12 mouse cellular contexts compared by ENCODE assay signal in genomic region chr2:31639901-31640608, GRCm38 (mm10). TPM values are rescaled to one million over a fixed set of nuclear protein-coding genes. Genes with fewer than 3 reads are reported as not detected.
DNase-seq lines count a peak whose midpoint lies in the region; ATAC-seq and TF ChIP-seq lines count a peak whose summit lies in the region.
"Had no signal": no experiment of that assay in that cellular context is flagged by ENCODE, and none has a peak within 500 bp of the region (broad histone marks: within the 10 kb centered on the region; RNA-seq: fewer than 3 reads in every experiment).

Gene Prdm12, plus strand, starts transcription at chr2:31640037.

- H3K4me2 ChIP-seq in forebrain, embryonic 14.5 days (ENCODE audit: low read length) = peak within 1 kb of the TSS; percentile 39
- peak within 1 kb of the TSS; percentile 64 for H3K4me2 ChIP-seq in midbrain, embryonic 11.5 days
- H3K4me2 ChIP-seq: stomach, embryonic 15.5 days had no signal

- no peak for TF ChIP-seq CTCF in heart, adult 2 months (IDR thresholded peaks at IDR 0.05)
- TF ChIP-seq CTCF in cerebellum, adult 2 months (IDR thresholded peaks at IDR 0.05; ENCODE audit: borderline replicate concordance, insufficient read depth, low read depth, low read length) = no peak

- DNase-seq in heart, adult 2 months = no peak
- no peak for DNase-seq in heart, postnatal 14 days
- peak; percentile 49 for DNase-seq in ZHBTc4 (ENCODE audit: low read depth, low spot score)
- DNase-seq in forebrain, embryonic 14.5 days (ENCODE audit: low spot score) = no peak
- DNase-seq in midbrain, embryonic 11.5 days (ENCODE audit: low spot score, missing footprints) = peak; percentile 97
- no peak for DNase-seq in urinary bladder, adult 2 months (ENCODE audit: low spot score)
- DNase-seq in cerebellum, adult 2 months = no peak
- DNase-seq: layer of hippocampus, postnatal 36 days had no signal

- no peak for TF ChIP-seq POLR2A in heart, adult 2 months (IDR thresholded peaks at IDR 0.05; ENCODE audit: insufficient read depth, low read depth, low read length)
- no peak for TF ChIP-seq POLR2A in cerebellum, adult 2 months (IDR thresholded peaks at IDR 0.05; ENCODE audit: borderline replicate concordance, insufficient read depth, low read length)

- 4% methylated on average over 41 of the region's 41 CpGs for WGBS in heart, adult 2 months
- WGBS in forebrain, embryonic 14.5 days = under 1% methylated on average over 41 of the region's 41 CpGs
- WGBS in midbrain, embryonic 11.5 days = under 1% methylated on average over 41 of the region's 41 CpGs
- 2% methylated on average over 41 of the region's 41 CpGs for WGBS in cerebellum, adult 2 months

- H3K4me1 ChIP-seq in heart, adult 2 months (ENCODE audit: control insufficient read depth, insufficient read depth, low read length) = no peaks in the 10 kb centered on the region
- H3K4me1 ChIP-seq in forebrain, embryonic 14.5 days (ENCODE audit: control insufficient read depth, insufficient read depth, low read length) = peaks cover 35% of the 10 kb centered on the region
- H3K4me1 ChIP-seq in midbrain, embryonic 11.5 days (ENCODE audit: control insufficient read depth, insufficient read depth, low read length) = peaks cover 48% of the 10 kb centered on the region
- H3K4me1 ChIP-seq in cerebellum, adult 2 months (ENCODE audit: control insufficient read depth, insufficient read depth, low read length) = no peaks in the 10 kb centered on the region

- no peak within 1 kb of the TSS for H3K9ac ChIP-seq in heart, adult 2 months (ENCODE audit: low read depth, low read length)
- H3K9ac ChIP-seq in forebrain, embryonic 14.5 days (ENCODE audit: low read length) = no peak within 1 kb of the TSS; the same call in 1 of the 2 replicates
- H3K9ac ChIP-seq in midbrain, embryonic 11.5 days (ENCODE audit: low read length) = peak within 1 kb of the TSS; percentile 46; the same call in 1 of the 2 replicates
- H3K9ac ChIP-seq: stomach, embryonic 15.5 days had no signal

- peaks cover 47% of the 10 kb centered on the region for H3K27me3 ChIP-seq in heart, adult 2 months (ENCODE audit: control insufficient read depth, insufficient read depth, low read length)
- peaks cover 95% of the 10 kb centered on the region for H3K27me3 ChIP-seq in forebrain, embryonic 14.5 days (replicated peaks; ENCODE audit: control insufficient read depth, insufficient read depth, low read length)
- H3K27me3 ChIP-seq in midbrain, embryonic 11.5 days (ENCODE audit: control insufficient read depth, insufficient read depth, low read length) = peaks cover 98% of the 10 kb centered on the region
- peaks cover 12% of the 10 kb centered on the region; the same call in 1 of the 2 replicates for H3K27me3 ChIP-seq in cerebellum, adult 2 months (ENCODE audit: control insufficient read depth, insufficient read depth, low read length)

- no peak for ATAC-seq in forebrain, embryonic 14.5 days
- no peak for ATAC-seq in midbrain, embryonic 11.5 days (ENCODE audit: low FRiP score)
- no peak for ATAC-seq in CD4-positive, CD25-positive, alpha-beta regulatory T cell, adult 4 months

- H3K79me2 ChIP-seq in heart, adult 2 months (replicated peaks; ENCODE audit: control insufficient read depth, insufficient read depth, low read length) = no peaks in the 10 kb centered on the region

- H3K27ac ChIP-seq in heart, adult 2 months = no peak within 1 kb of the TSS
- H3K27ac ChIP-seq in forebrain, embryonic 14.5 days (ENCODE audit: low read depth, low read length) = peak within 1 kb of the TSS; percentile 21; the same call in 1 of the 2 replicates
- H3K27ac ChIP-seq in midbrain, embryonic 11.5 days (ENCODE audit: low read depth, low read length) = peak within 1 kb of the TSS; percentile 42; the same call in 1 of the 2 replicates
- H3K27ac ChIP-seq in cerebellum, adult 2 months (ENCODE audit: insufficient read depth, low read length) = no peak within 1 kb of the TSS
- H3K27ac ChIP-seq: stomach, embryonic 15.5 days had no signal

- H3K4me3 ChIP-seq in heart, adult 2 months = peak within 1 kb of the TSS; percentile 16; the same call in 1 of the 2 replicates
- peak within 1 kb of the TSS; percentile 21 for H3K4me3 ChIP-seq in forebrain, embryonic 14.5 days (ENCODE audit: low read depth, low read length)
- peak within 1 kb of the TSS; percentile 35 for H3K4me3 ChIP-seq in midbrain, embryonic 11.5 days (ENCODE audit: low read depth, low read length)
- H3K4me3 ChIP-seq in cerebellum, adult 2 months (replicated peaks; ENCODE audit: insufficient read depth, low read depth, low read length) = no peak within 1 kb of the TSS
- H3K4me3 ChIP-seq: stomach, embryonic 15.5 days had no signal

- intact Hi-C loops in heart, adult 2 months (cut with DNase I) = no loop called here
- intact Hi-C loops in heart, postnatal 14 days (cut with DNase I) = no loop called here

- no peak for TF ChIP-seq EP300 in heart, adult 2 months (IDR thresholded peaks at IDR 0.05; ENCODE audit: insufficient read depth, low read depth, low read length)

- no peaks in the 10 kb centered on the region for H3K9me3 ChIP-seq in forebrain, embryonic 14.5 days (replicated peaks; ENCODE audit: control insufficient read depth, low read length)
- no peaks in the 10 kb centered on the region for H3K9me3 ChIP-seq in midbrain, embryonic 11.5 days (ENCODE audit: control insufficient read depth, low read length)
- H3K9me3 ChIP-seq: stomach, embryonic 15.5 days had no signal

- H3K36me3 ChIP-seq in heart, adult 2 months (ENCODE audit: control insufficient read depth, insufficient read depth, low read length) = no peaks in the 10 kb centered on the region
- H3K36me3 ChIP-seq in forebrain, embryonic 14.5 days (ENCODE audit: control insufficient read depth, insufficient read depth, low read length) = no peaks in the 10 kb centered on the region
- H3K36me3 ChIP-seq in midbrain, embryonic 11.5 days (ENCODE audit: control insufficient read depth, insufficient read depth, low read length) = no peaks in the 10 kb centered on the region
- H3K36me3 ChIP-seq: stomach, embryonic 15.5 days had no signal

RNA-seq across cellular contexts. Expression of gene Prdm12, which starts in this region (rescaled TPM):
- total RNA-seq in heart, adult 2 months (2021) = not detected
- not detected in 2 replicates for polyA plus RNA-seq in heart, adult 2 months (2012; rRNA removed)
- total RNA-seq in heart, postnatal 14 days (2021) = not detected
- 0.83 and 1.3 TPM in 2 replicates for polyA plus RNA-seq in forebrain, embryonic 14.5 days (2014; fragmentation: Nextera tagmentation; extraction: Ambion mirVana)
- 11.3 and 11.7 TPM in 2 replicates for polyA plus RNA-seq in midbrain, embryonic 11.5 days (2014; fragmentation: Nextera tagmentation; extraction: Ambion mirVana)
- polyA plus RNA-seq in CD4-positive, CD25-positive, alpha-beta regulatory T cell, adult 4 months (2017; shearing (Covaris generic)) = not detected
- not detected in 2 replicates for polyA plus RNA-seq in urinary bladder, adult 2 months (2012; rRNA removed)
- polyA plus RNA-seq in cerebellum, adult 2 months (2012; rRNA removed) = not detected in 2 replicates
- polyA plus RNA-seq: heart, embryonic 14.5 days; liver, embryonic 16.5 days; stomach, embryonic 15.5 days had no signal

Comparison
In these comparisons a context has a peak if more than half of its experiments do, and no peak if none do; other contexts are left out.
1. DNase-seq: peak in ZHBTc4 (single experiment) and midbrain, embryonic 11.5 days (single experiment); none in heart, adult 2 months (0 of 2), heart, postnatal 14 days (0 of 2), forebrain, embryonic 14.5 days (single experiment), urinary bladder, adult 2 months (single experiment) and cerebellum, adult 2 months (0 of 2).
2. H3K27ac ChIP-seq: peak in forebrain, embryonic 14.5 days (single experiment) and midbrain, embryonic 11.5 days (single experiment); none in heart, adult 2 months (single experiment) and cerebellum, adult 2 months (single experiment).